Mouse (Mus musculus): ENCODE data around the gene Espl1. TPM values are rescaled to one million over a fixed set of nuclear protein-coding genes. Genes with fewer than 3 reads are reported as not detected.

Gene Espl1
- total RNA-seq (2023): 0.71 TPM

GRCm38 (mm10) chr15:102295633-102296367, at the start of gene Espl1:
Gene Espl1, plus strand, starts transcription at chr15:102296266.

GRCm38 (mm10) chr15:102257202-102258075, 38.6 kb upstream of the Espl1 start, which contains the start of gene Rarg:
Gene Rarg, minus strand, starts transcription at chr15:102257517.

GRCm38 (mm10) chr15:102270274-102270960, 25.6 kb upstream of the Espl1 start, which contains the start of gene Gm9918:
Gene Gm9918, plus strand, starts transcription at chr15:102270563.

GRCm38 (mm10) chr15:102279092-102279782, 16.8 kb upstream of the Espl1 start, which contains the start of gene Mfsd5:
Gene Mfsd5, plus strand, starts transcription at chr15:102279454.

GRCm38 (mm10) chr15:102326022-102326576, 30.0 kb downstream of the Espl1 start, which contains the start of gene Pfdn5:
Gene Pfdn5, plus strand, starts transcription at chr15:102326116.

GRCm38 (mm10) chr15:102331610-102332015, 35.5 kb downstream of the Espl1 start, which contains the start of gene Myg1:
Gene Myg1, plus strand, starts transcription at chr15:102331709.

GRCm38 (mm10) chr15:102350138-102350941, 54.3 kb downstream of the Espl1 start, which contains the start of gene Aaas:
Gene Aaas, minus strand, starts transcription at chr15:102350771.

GRCm38 (mm10) chr15:102366733-102367344, 70.8 kb downstream of the Espl1 start, which contains the start of gene Sp7:
Gene Sp7, minus strand, starts transcription at chr15:102367182.

Other genes with a start within 250 kb of the Espl1 start
- gene Eif4b, start 222.5 kb upstream of the Espl1 start, total RNA-seq (2023): 252 TPM
- gene Tns2, start 195.9 kb upstream of the Espl1 start, total RNA-seq (2023): 1.5 TPM
- 30.4 TPM for gene Spryd3, start 160.0 kb upstream of the Espl1 start, total RNA-seq (2023)
- gene Igfbp6, start 151.9 kb upstream of the Espl1 start, total RNA-seq (2023): 7.7 TPM
- 1.1 TPM for gene Soat2, start 145.7 kb upstream of the Espl1 start, total RNA-seq (2023)
- gene Zfp740, start 93.0 kb upstream of the Espl1 start, total RNA-seq (2023): 113 TPM
- gene Csad, start 91.5 kb upstream of the Espl1 start, total RNA-seq (2023): 24.6 TPM
- gene Itgb7, start 64.3 kb upstream of the Espl1 start, total RNA-seq (2023): 694 TPM
- 27.7 TPM for gene Rarg, start 38.7 kb upstream of the Espl1 start, total RNA-seq (2023)
- not detected for gene Gm9918, start 25.7 kb upstream of the Espl1 start, total RNA-seq (2023)
- gene Mfsd5, start 16.8 kb upstream of the Espl1 start, total RNA-seq (2023): 28.6 TPM
- gene Pfdn5, start 29.9 kb downstream of the Espl1 start, total RNA-seq (2023): 522 TPM
- 78.3 TPM for gene Myg1, start 35.4 kb downstream of the Espl1 start, total RNA-seq (2023)
- gene Aaas, start 54.5 kb downstream of the Espl1 start, total RNA-seq (2023): 45.9 TPM
- not detected for gene Sp7, start 70.9 kb downstream of the Espl1 start, total RNA-seq (2023)
- gene Sp1, start 109.9 kb downstream of the Espl1 start, total RNA-seq (2023): 133 TPM
- 0.74 TPM for gene Amhr2, start 149.1 kb downstream of the Espl1 start, total RNA-seq (2023)
- 45.7 TPM for gene Prr13, start 162.8 kb downstream of the Espl1 start, total RNA-seq (2023)
- 825 TPM for gene Pcbp2, start 174.3 kb downstream of the Espl1 start, total RNA-seq (2023)
- 25.0 TPM for gene Gm10337, start 207.5 kb downstream of the Espl1 start, total RNA-seq (2023)
- gene Map3k12, start 220.8 kb downstream of the Espl1 start, total RNA-seq (2023): 5.8 TPM
- gene Tarbp2, start 221.9 kb downstream of the Espl1 start, total RNA-seq (2023): 58.2 TPM
- 22.5 TPM for gene Npff, start 228.7 kb downstream of the Espl1 start, total RNA-seq (2023)

Measured in CD4-positive naive resting alpha-beta T cell, adult 57 days (primary cell).